Mouse (Mus musculus): Measurements from ENCODE around the gene C87436.

DNA sequence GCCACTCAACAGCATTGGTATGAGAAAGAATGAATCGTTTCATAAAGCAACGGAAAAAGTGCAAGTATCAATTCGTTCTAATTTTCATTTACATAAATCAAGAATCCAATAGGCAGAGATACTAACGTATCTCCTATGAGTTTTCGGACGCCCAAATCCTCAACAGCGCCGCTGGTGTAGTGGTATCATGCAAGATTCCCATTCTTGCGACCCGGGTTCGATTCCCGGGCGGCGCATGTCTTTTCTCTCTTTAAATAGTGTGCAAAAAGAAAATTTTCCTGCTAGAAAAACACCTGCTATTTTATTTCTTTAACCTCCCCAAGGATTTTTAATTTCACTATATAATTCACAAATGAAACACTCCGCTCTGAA is 34.5 kb upstream of the C87436 start:
- TF ChIP-seq POLR2A (IDR thresholded peaks at IDR 0.05; ENCODE audit: control insufficient read depth, extremely low read depth, insufficient read depth, low read length, poor library complexity) (no peak), CTCF (IDR thresholded peaks at IDR 0.05; ENCODE audit: borderline replicate concordance, control insufficient read depth, extremely low read depth, insufficient read depth, low read length, poor library complexity) (no peak)

Measured in thymus, adult 2 months (tissue).